Mouse (Mus musculus) right cerebral cortex, postnatal 10 days (tissue): ENCODE results near the gene Izumo1r.

Experiments
- DNase-seq, 2 experiments: peaks; one replicate each; pipeline ENCODE4 v3.0.0; 2021; ENCODE audit warnings: low spot score in 2 of 2

Izumo1r gene

GRCm38 (mm10) chr9:14903581-14904378, at the start of gene Izumo1r:
TSS of gene Izumo1r (minus strand) at chr9:14903949.
- no peak for DNase-seq

GRCm38 (mm10) chr9:14951072-14951471, 47.3 kb upstream of the Izumo1r start:
- no peak for DNase-seq

DNA sequence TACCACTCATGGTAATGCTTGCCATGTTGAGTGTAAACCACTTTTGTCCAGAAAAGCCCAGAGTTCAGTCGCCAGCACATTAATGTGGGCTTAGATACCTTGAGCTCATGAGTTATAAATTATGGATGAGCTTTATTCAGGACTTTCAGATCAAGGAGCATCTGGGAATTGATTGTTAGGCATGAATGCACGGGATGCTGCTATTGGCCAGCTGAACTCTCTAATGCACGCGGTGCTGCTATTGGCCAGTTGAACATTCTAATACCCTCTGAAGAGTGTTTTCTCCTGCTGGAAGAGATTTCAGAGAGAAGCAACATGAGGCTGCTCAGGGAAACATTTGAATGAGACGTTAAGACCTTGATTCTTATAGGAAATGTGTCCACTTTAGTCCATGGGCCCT, 45.1 kb upstream of the Izumo1r start:
- no peak for DNase-seq

GRCm38 (mm10) chr9:14946677-14947076, 42.9 kb upstream of the Izumo1r start:
- no peak for DNase-seq

GRCm38 (mm10) chr9:14945919-14946318, 42.2 kb upstream of the Izumo1r start:
- DNase-seq: no peak

- no peak for DNase-seq
Observed at GRCm38 (mm10) chr9:14942143-14942720, 38.5 kb upstream of the Izumo1r start.

GRCm38 (mm10) chr9:14939610-14940009, 35.9 kb upstream of the Izumo1r start:
- no peak for DNase-seq

DNA sequence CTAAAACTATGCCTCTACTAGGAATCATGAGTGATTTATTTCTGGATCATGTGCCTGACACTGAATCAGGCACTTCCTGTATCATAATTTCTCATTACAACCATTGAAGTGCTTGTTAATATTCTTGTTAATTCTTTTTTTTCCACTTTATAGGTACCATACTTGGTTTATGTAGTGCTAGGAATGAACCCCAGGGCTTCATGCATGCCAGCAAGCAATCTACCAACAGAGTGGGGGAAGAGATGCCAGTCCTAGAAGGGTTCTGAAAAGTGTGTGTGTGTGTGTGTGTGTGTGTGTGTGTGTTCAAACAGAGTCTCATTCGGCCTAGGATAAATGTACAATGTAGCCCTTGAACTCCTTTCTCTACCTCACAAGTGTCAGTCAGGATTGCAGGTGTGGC, 33.6 kb upstream of the Izumo1r start:
- DNase-seq: no peak

DNA sequence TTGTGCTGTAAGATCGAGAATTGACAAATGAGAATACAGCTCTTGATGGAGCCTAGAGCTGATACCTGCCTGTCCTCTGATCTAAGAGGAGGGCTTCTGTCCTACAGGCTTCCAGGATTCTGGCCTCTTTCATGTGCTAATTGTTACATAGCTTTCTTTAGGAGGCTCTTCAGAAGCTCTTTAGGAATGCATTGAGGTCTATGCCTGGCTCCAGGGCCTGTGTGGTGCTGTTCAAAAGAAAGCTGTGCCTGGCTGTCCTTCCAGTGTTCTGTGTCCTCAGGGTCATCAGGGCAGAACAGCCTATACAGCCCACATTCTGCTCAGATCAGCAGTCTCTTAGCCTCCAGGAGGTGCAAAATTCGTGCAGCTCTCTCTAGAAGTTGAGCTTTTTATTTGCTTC, 31.1 kb upstream of the Izumo1r start:
- DNase-seq: no peak

GRCm38 (mm10) chr9:14931943-14932342, 28.2 kb upstream of the Izumo1r start:
- DNase-seq: no peak

DNA sequence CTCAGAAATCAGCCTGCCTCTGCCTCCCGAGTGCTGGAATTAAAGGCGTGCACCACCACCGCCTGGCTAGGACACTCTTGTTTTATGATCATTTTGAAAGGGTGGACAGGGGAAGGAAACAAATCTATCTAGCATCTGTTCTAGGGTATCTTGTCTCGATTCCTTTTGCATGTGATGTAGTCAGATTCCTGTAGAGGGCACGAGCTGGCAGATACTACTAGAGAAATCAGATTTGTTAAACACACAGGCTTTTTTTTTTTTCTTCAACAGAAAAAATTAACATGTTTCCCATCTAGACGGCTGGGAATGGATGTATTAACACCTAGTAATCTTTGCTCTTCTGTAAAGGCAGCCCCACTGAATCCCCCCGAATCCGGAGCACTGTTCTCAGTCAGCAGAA, 27.5 kb upstream of the Izumo1r start:
- DNase-seq: no peak

- DNase-seq: no peak
Observed at GRCm38 (mm10) chr9:14926593-14926992, 22.8 kb upstream of the Izumo1r start.

- DNase-seq: no peak
Observed at GRCm38 (mm10) chr9:14923625-14924024, 19.9 kb upstream of the Izumo1r start.

DNA sequence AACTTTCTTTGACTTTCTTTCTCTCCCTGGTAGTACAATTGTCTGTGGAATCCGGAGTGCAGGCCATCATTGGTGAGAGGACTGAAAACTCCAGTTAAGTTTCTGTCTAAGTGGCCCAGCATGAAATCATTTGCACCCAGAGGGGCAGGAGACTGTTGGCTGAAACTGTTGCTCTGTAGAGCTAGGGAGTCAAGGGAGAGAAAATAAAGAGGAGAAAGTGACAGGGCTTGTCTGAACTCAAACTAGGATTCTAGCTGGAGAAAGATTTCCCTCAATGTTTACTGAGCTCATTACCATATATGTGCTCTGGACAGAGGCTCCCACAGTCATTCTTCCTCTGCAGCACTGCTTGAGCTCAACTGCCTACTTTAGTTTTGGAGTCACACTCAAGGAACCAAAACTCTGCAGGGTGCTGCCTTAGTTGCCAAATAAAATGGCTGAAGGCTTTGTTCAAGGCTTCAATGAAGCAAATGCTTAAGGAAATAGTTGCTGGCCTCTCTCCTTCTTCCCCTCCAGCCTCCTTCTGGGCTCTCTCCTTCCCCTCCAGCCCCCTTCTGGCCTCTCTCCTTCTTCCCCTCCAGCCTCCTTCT, 18.3 kb upstream of the Izumo1r start:
- DNase-seq: no peak

DNA sequence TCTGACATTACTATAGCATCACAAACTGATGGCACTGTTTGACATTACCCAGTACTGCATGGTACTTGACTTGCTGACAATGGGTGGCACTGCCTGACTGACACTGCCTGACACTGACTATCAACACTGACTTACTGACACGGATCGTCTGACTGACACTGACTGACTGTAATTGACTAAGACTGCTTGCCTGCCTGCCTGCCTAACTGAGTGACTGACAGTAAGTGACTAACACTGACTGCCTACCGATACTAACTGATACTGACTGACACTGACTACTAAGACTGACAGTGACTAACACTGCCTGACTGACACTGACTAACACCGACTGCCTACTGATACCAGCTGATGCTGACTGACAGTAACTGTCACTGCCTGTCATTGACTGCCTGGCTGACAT, 17.5 kb upstream of the Izumo1r start:
- DNase-seq: no peak

DNA sequence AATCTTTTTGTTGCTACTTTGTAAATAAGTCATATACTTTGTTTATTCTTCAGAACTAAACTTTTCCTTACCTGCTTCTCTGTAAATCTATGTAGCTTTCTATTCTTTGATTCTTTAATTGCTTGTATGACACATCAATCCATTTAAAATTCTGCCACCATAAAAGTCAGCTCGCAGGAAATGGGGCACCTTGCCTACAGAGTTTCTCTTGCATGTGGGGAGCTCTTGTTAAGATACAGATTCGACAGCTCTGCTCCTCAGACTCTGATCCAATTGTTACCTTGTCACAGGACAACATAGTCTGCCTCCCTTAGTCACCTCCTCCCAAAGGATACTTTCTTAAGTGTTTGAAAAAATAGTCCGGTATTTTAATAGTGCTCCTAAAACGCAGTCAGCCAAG, 16.9 kb upstream of the Izumo1r start:
- no peak for DNase-seq

DNA sequence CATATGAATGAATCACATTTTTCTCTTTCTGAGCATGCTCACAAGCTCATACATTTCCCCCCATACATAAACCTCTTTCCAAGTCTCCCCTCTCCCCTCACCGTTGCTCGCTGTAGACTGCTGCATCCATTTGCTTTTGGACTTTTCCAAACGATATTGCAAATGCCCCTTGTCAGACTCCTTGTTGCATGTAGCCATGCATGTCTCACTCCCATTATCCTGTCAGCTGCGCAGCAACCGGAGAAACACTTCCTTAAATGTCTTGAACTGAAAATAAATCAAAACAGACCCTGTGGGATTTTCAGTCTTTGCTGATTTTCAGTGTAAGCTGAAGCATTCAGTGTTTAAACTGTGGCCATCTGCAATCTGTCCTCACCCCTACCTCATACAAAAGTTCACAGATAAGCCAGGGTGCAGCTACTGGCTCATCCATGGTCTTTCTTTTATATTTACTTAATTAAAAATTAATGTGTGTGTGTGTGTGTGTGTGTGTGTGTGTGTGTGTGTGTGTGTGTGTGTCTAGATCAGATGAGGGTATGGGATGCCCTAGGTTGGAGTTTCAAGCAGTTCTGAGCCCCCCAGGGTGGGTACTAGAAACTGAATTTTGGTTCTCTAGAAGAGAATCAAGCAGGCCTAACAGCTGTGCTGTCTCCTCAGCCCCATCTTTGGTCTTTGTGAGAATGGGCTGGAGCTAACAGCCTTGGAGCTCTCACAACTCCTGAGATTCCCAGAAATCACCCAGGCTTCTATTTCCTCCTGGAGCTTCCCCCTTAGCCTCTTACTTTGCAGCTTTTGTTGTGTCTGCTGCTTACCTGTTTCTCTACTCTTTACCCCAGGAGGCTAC, 15.3 kb upstream of the Izumo1r start:
- DNase-seq: no peak

DNA sequence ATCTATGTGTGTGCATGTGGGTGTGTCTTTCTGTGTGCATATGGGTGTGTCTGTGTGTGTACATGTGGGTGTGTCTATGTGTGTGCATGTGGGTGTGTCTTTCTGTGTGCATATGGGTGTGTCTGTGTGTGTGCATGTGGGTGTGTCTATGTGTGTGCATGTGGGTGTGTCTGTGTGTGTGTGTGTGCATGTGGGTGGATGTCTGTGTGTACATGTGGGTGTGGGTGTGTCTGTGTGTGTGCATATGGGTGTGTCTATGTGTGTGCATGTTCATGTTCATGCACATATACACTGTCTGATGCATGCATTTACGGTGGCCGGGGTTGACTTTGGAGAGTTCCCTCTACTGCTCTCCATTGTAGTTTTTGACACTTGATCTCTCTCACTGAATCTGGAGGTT, 13.9 kb upstream of the Izumo1r start:
- DNase-seq: no peak

GRCm38 (mm10) chr9:14912037-14912436, 8.3 kb upstream of the Izumo1r start:
- DNase-seq: no peak

GRCm38 (mm10) chr9:14909981-14910380, 6.2 kb upstream of the Izumo1r start:
- no peak for DNase-seq

GRCm38 (mm10) chr9:14907816-14908415, 4.2 kb upstream of the Izumo1r start:
- no peak for DNase-seq

DNA sequence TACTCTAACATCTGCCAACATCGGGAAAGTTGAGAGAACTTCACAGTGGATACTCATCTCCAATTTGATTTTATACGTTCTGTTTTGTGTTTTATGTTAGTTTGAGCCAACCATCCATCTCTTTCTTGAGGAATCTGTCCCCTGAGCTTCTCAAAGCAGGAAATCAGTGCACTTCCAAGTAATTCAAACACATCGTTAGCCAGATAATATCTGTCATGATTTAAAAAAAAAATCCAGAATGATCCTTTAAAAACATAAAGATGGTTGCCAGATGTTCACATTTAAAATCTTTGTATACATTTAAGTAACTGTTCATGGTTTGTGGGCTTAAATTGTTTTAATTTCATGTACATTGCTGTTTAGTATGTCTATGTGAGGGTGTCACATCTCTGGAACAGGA, 2.2 kb upstream of the Izumo1r start:
- DNase-seq: no peak
